Mouse (Mus musculus) neural tube, embryonic 11.5 days (tissue): Measurements from ENCODE around the gene Ptdss2. TPM values are rescaled to one million over a fixed set of nuclear protein-coding genes. Genes with fewer than 3 reads are reported as not detected.

Experiments used
- ATAC-seq: fragments of 200-750 bp; cut with Nextera tagmentation; 2 replicates; pipeline ENCODE4 v1.8.0; 2017; ENCODE audit warnings: moderate number of reproducible peaks, mild to moderate bottlenecking, moderate TSS enrichment, moderate library complexity; ENCODE audit not compliant: insufficient read depth, low FRiP score, low TSS enrichment
- DNase-seq: peaks from one replicate; pipeline ENCODE4 v3.0.0-alpha.2; 2015; ENCODE audit warnings: low spot score
- H3K27ac ChIP-seq: fragments of 300-500 bp; sonication (generic); 2 replicates; pipeline ENCODE4 v1.5.1; 2014; ENCODE audit warnings: low read depth, mild to moderate bottlenecking, low read length
- H3K27me3 ChIP-seq: fragments of 300-500 bp; sonication (generic); 2 replicates; pipeline ENCODE4 v1.6.1; 2014; ENCODE audit warnings: mild to moderate bottlenecking, low read length, mixed read lengths; ENCODE audit not compliant: control insufficient read depth, insufficient read depth
- H3K36me3 ChIP-seq: fragments of 300-500 bp; sonication (generic); 2 replicates; pipeline ENCODE4 v1.6.1; 2014; ENCODE audit warnings: mild to moderate bottlenecking, low read length, moderate library complexity, mixed read lengths; ENCODE audit not compliant: control insufficient read depth, insufficient read depth
- H3K4me1 ChIP-seq: fragments of 300-500 bp; sonication (generic); 2 replicates; pipeline ENCODE4 v1.6.1; 2014; ENCODE audit warnings: low read length, mixed read lengths; ENCODE audit not compliant: control insufficient read depth, insufficient read depth
- H3K4me2 ChIP-seq: fragments of 300-500 bp; sonication (generic); 2 replicates; pipeline ENCODE4 v1.6.1; 2014; ENCODE audit warnings: low read depth, mild to moderate bottlenecking, moderate library complexity
- H3K4me3 ChIP-seq: fragments of 300-500 bp; sonication (generic); 2 replicates; pipeline ENCODE4 v1.5.1; 2014; ENCODE audit warnings: low read depth, low read length
- H3K9ac ChIP-seq: fragments of 300-500 bp; sonication (generic); 2 replicates; pipeline ENCODE4 v1.6.1; 2014; ENCODE audit warnings: mild to moderate bottlenecking, low read length
- H3K9me3 ChIP-seq: fragments of 300-500 bp; sonication (generic); 2 replicates; pipeline ENCODE4 v1.6.1; 2016; ENCODE audit warnings: low read length; ENCODE audit not compliant: control insufficient read depth
- WGBS: fragments of 180-500 bp; shearing (Covaris S2); extraction: QIAGEN DNeasy Blood & Tissue Kit; methylation state at CpG from one replicate; pipeline ENCODE4 v1.1.7; 2014; 5-methylcytosine and 5-hydroxymethylcytosine counted together
- polyA plus RNA-seq: library from polyadenylated mRNA; unstranded; fragments of >200 nt; fragmentation: Nextera tagmentation; extraction: Ambion mirVana; gene quantifications from 2 replicates; pipeline ENCODE4 v1.2.1, GENCODE M21; 2014

Gene Ptdss2
- polyA plus RNA-seq, 1 experiment from 2014 or later = 69.0 TPM

- Histone ChIP-seq H3K27me3 (no peaks in the 10 kb centered on the region), H3K27ac (no peak overlapping the region), H3K4me3 (peak overlapping the region; percentile 73), H3K9me3 (no peaks in the 10 kb centered on the region), H3K9ac (peak overlapping the region; percentile 78), H3K4me2 (peak overlapping the region; percentile 56), H3K4me1 (peaks cover 8% of the 10 kb centered on the region), H3K36me3 (peaks cover 8% of the 10 kb centered on the region; the same call in 1 of the 2 replicates)
- ATAC-seq (no peak), DNase-seq (no peak)
- WGBS = 57% methylated on average over 12 of the region's 12 CpGs
Measured at GRCm38 (mm10) chr7:141131904-141132755, 9.9 kb downstream of the Ptdss2 start.

GRCm38 (mm10) chr7:141141326-141141725 lies 19.1 kb downstream of the Ptdss2 start:
- no peak for DNase-seq
- H3K36me3 ChIP-seq = peaks cover 8% of the 10 kb centered on the region

GRCm38 (mm10) chr7:141143112-141143511 lies 20.9 kb downstream of the Ptdss2 start:
- DNase-seq = peak; percentile 54
- Histone ChIP-seq H3K27ac (no peak overlapping the region), H3K4me2 (no peak overlapping the region), H3K4me1 (no peaks in the 10 kb centered on the region), H3K9ac (no peak overlapping the region), H3K27me3 (no peaks in the 10 kb centered on the region), H3K9me3 (no peaks in the 10 kb centered on the region), H3K4me3 (no peak overlapping the region), H3K36me3 (peaks cover 6% of the 10 kb centered on the region)
- ATAC-seq = no peak
- WGBS = 57% methylated on average over 5 of the region's 5 CpGs

More at GRCm38 (mm10) chr7:141141326-141141725, 19.1 kb downstream of the Ptdss2 start:
- Histone ChIP-seq H3K27ac (no peak overlapping the region), H3K4me1 (no peaks in the 10 kb centered on the region), H3K4me3 (no peak overlapping the region), H3K9me3 (no peaks in the 10 kb centered on the region), H3K9ac (no peak overlapping the region), H3K4me2 (no peak overlapping the region), H3K27me3 (no peaks in the 10 kb centered on the region)
- ATAC-seq = no peak
- WGBS = 87% methylated on average over 4 of the region's 4 CpGs

- no peak overlapping the region for H3K4me3 ChIP-seq
- H3K9ac ChIP-seq = no peak overlapping the region
- H3K4me2 ChIP-seq = no peak overlapping the region
- peaks cover 6% of the 10 kb centered on the region for H3K36me3 ChIP-seq
- 97% methylated on average over 2 of the region's 2 CpGs for WGBS
- no peaks in the 10 kb centered on the region for H3K9me3 ChIP-seq
- H3K27me3 ChIP-seq = no peaks in the 10 kb centered on the region
- no peaks in the 10 kb centered on the region for H3K4me1 ChIP-seq
- H3K27ac ChIP-seq = no peak overlapping the region
- ATAC-seq (no peak), DNase-seq (no peak)
Measured at GRCm38 (mm10) chr7:141143861-141144260, 21.7 kb downstream of the Ptdss2 start.

GRCm38 (mm10) chr7:141144650-141145049 lies 22.5 kb downstream of the Ptdss2 start:
- no peaks in the 10 kb centered on the region for H3K9me3 ChIP-seq
- H3K36me3 ChIP-seq = peaks cover 6% of the 10 kb centered on the region
- no peak overlapping the region for H3K27ac ChIP-seq
- no peak for DNase-seq
- H3K27me3 ChIP-seq = no peaks in the 10 kb centered on the region
- no peak overlapping the region for H3K4me3 ChIP-seq
- no peaks in the 10 kb centered on the region for H3K4me1 ChIP-seq
- no peak overlapping the region for H3K4me2 ChIP-seq
- 95% methylated on average over 3 of the region's 3 CpGs for WGBS
- no peak overlapping the region for H3K9ac ChIP-seq
- no peak for ATAC-seq

- no peak for ATAC-seq
- Histone ChIP-seq H3K9ac (no peak overlapping the region), H3K4me3 (no peak overlapping the region), H3K27ac (no peak overlapping the region), H3K27me3 (no peaks in the 10 kb centered on the region), H3K4me1 (no peaks in the 10 kb centered on the region), H3K4me2 (no peak overlapping the region), H3K36me3 (peaks cover 6% of the 10 kb centered on the region), H3K9me3 (no peaks in the 10 kb centered on the region)
- WGBS = 70% methylated on average over 1 of the region's 1 CpGs
- no peak for DNase-seq
Measured at GRCm38 (mm10) chr7:141145403-141145802, 23.2 kb downstream of the Ptdss2 start.

- H3K27ac ChIP-seq = no peak overlapping the region
- H3K4me1 ChIP-seq = no peaks in the 10 kb centered on the region
- no peak overlapping the region for H3K4me3 ChIP-seq
- H3K4me2 ChIP-seq = no peak overlapping the region
- H3K36me3 ChIP-seq = peaks cover 8% of the 10 kb centered on the region; the same call in 1 of the 2 replicates
- H3K9ac ChIP-seq = no peak overlapping the region
- DNase-seq (no peak), ATAC-seq (no peak)
- H3K27me3 ChIP-seq = no peaks in the 10 kb centered on the region
- no peaks in the 10 kb centered on the region for H3K9me3 ChIP-seq
- WGBS = 96% methylated on average over 12 of the region's 12 CpGs
Measured at GRCm38 (mm10) chr7:141146043-141146595, 23.9 kb downstream of the Ptdss2 start.

GRCm38 (mm10) chr7:141147044-141147443 lies 24.9 kb downstream of the Ptdss2 start:
- Histone ChIP-seq H3K9me3 (no peaks in the 10 kb centered on the region), H3K27ac (no peak overlapping the region), H3K27me3 (no peaks in the 10 kb centered on the region), H3K9ac (no peak overlapping the region), H3K4me2 (no peak overlapping the region), H3K4me3 (no peak overlapping the region), H3K4me1 (no peaks in the 10 kb centered on the region), H3K36me3 (peaks cover 13% of the 10 kb centered on the region; the same call in 1 of the 2 replicates)
- WGBS = 91% methylated on average over 6 of the region's 6 CpGs
- no peak for DNase-seq
- ATAC-seq = no peak

- Histone ChIP-seq H3K27me3 (no peaks in the 10 kb centered on the region), H3K27ac (no peak overlapping the region), H3K4me1 (no peaks in the 10 kb centered on the region), H3K4me2 (no peak overlapping the region), H3K36me3 (peaks cover 14% of the 10 kb centered on the region; the same call in 1 of the 2 replicates), H3K9ac (no peak overlapping the region), H3K4me3 (no peak overlapping the region), H3K9me3 (no peaks in the 10 kb centered on the region)
- WGBS = 79% methylated on average over 4 of the region's 4 CpGs
- no peak for DNase-seq
- ATAC-seq = no peak
Measured at GRCm38 (mm10) chr7:141148639-141149038, 26.5 kb downstream of the Ptdss2 start.
